Mouse (Mus musculus) heart, embryonic 13.5 days (tissue): ENCODE data around the gene Tmem88b. TPM values are rescaled to one million over a fixed set of nuclear protein-coding genes. Genes with fewer than 3 reads are reported as not detected.

Experiments
- ATAC-seq: fragments of 200-750 bp; cut with Nextera tagmentation; 2 replicates; pipeline ENCODE4 v1.8.0; 2017; ENCODE audit warnings: moderate TSS enrichment; ENCODE audit not compliant: insufficient number of reproducible peaks, low FRiP score, low TSS enrichment; ENCODE audit errors: extremely low read depth
- H3K27ac ChIP-seq: fragments of 300-500 bp; sonication (generic); replicated peaks from 2 replicates; pipeline ENCODE4 v1.5.1; 2015; ENCODE audit warnings: moderate library complexity, mild to moderate bottlenecking, inconsistent platforms
- H3K27me3 ChIP-seq: fragments of 300-500 bp; sonication (generic); replicated peaks from 2 replicates; pipeline ENCODE4 v1.6.1; 2015; ENCODE audit warnings: mild to moderate bottlenecking, inconsistent platforms
- H3K36me3 ChIP-seq: fragments of 300-500 bp; sonication (generic); 2 replicates; pipeline ENCODE4 v1.6.1; 2015; ENCODE audit warnings: mild to moderate bottlenecking, inconsistent platforms
- H3K4me1 ChIP-seq: fragments of 300-500 bp; sonication (generic); 2 replicates; pipeline ENCODE4 v1.6.1; 2015; ENCODE audit warnings: inconsistent platforms
- H3K4me2 ChIP-seq: fragments of 300-500 bp; sonication (generic); 2 replicates; pipeline ENCODE4 v1.6.1; 2015; ENCODE audit warnings: inconsistent platforms, mild to moderate bottlenecking, moderate library complexity
- H3K4me3 ChIP-seq: fragments of 300-500 bp; sonication (generic); 2 replicates; pipeline ENCODE4 v1.5.1; 2015; ENCODE audit warnings: moderate library complexity, mild to moderate bottlenecking, inconsistent platforms
- H3K9ac ChIP-seq: fragments of 300-500 bp; sonication (generic); 2 replicates; pipeline ENCODE4 v1.6.1; 2015; ENCODE audit warnings: inconsistent platforms, mild to moderate bottlenecking, moderate library complexity
- H3K9me3 ChIP-seq: fragments of 300-500 bp; sonication (generic); 2 replicates; pipeline ENCODE4 v1.6.1; 2016; ENCODE audit warnings: inconsistent platforms
- WGBS: fragments of 180-500 bp; shearing (Covaris S2); methylation state at CpG from one replicate; pipeline ENCODE4 v1.1.7; 2015; ENCODE audit warnings: mixed read lengths; 5-methylcytosine and 5-hydroxymethylcytosine counted together
- polyA plus RNA-seq: library from polyadenylated mRNA; unstranded; fragments of >200 nt; fragmentation: Nextera tagmentation; extraction: Ambion mirVana; gene quantifications from 2 replicates; pipeline ENCODE4 v1.2.1, GENCODE M21; 2015

Tmem88b gene
- polyA plus RNA-seq, result 4.2 and 5.3 TPM in 2 replicates

DNA sequence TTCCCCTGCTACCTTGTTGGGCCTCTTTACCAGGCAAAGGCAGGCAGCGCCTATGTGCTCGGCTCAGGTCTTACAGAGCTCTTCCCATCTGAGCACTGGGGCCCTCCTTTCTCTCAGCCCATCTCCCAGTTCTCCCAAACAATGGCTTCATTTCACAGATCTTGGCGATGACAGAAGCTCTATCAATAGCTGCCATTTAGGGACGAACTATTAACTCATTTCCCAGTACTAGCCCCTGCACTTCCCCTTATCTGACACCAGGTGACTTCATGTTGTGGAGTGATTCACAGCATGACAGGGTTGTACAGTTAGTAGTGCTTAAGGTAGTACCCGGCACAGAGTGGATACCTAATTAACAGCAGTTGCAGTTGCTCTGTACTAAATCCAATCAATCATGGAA is at the start of gene Tmem88b:
Gene Tmem88b (minus strand): TSS at position 56 of the 400 bp plus-strand sequence.
- peak within 1 kb of the TSS; percentile 74 for H3K4me3 ChIP-seq
- H3K9me3 ChIP-seq, result no peaks in the 10 kb centered on the region
- ATAC-seq, result no peak
- H3K36me3 ChIP-seq, result no peaks in the 10 kb centered on the region
- peak within 1 kb of the TSS; percentile 91 for H3K9ac ChIP-seq
- peak within 1 kb of the TSS; percentile 83 for H3K4me2 ChIP-seq
- peak within 1 kb of the TSS; percentile 81 for H3K27ac ChIP-seq
- 0 out of 2 replicates have a peak, but pooled peaks cover 6% of the 10 kb centered on the region for H3K27me3 ChIP-seq
- H3K4me1 ChIP-seq, result peaks cover 25% of the 10 kb centered on the region
- 34% methylated on average over 5 of the region's 5 CpGs for WGBS

DNA sequence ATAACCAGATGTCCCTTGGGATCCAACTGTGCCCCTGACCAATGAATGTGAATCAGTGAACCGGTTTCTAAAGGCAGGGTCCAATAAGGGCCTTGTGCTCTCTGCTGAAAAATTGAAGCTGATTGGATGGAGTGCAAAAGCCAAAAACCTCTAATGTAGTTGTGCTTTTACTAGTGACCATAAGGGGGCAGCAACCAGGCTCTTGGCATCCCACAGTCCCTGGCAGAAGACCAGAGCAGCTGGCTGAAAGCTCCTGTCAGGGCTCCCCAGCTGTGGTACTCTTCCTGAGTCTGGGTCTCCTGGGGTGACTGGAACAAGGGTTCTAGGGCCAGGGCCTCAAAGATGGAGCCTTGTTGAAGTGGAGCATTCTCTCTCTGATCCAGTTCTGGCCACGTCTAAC is 48.2 kb upstream of the Tmem88b start:
- 24% methylated on average over 2 of the region's 2 CpGs for WGBS
- Histone ChIP-seq H3K9me3 (no peaks in the 10 kb centered on the region), H3K4me3 (no peak overlapping the region), H3K36me3 (peaks cover 15% of the 10 kb centered on the region), H3K27me3 (no peaks in the 10 kb centered on the region), H3K4me2 (peak overlapping the region; percentile 2; the same call in 1 of the 2 replicates), H3K4me1 (peaks cover 46% of the 10 kb centered on the region), H3K9ac (no peak overlapping the region), H3K27ac (peak overlapping the region; percentile 69)
- ATAC-seq, result no peak

DNA sequence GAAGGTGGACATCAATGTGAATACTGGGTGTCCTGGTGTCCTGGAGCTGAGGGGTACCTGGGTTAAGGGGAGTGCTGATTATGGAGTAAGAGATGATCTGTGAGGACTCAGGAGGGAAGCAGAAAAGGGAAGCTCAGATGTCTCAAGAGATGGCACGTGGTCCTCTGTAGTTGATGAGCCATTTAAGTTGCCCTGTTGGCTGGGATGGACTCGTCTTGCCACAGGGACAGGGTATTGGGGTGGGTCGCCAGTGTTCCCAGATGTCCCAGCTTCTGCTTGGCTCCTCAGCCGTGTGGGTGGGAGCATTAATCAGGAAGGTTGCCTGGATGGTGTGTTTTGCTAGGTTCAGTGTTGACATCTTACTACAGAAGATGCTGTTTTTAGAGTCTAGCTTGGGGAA is 47.6 kb upstream of the Tmem88b start:
- Histone ChIP-seq H3K4me3 (no peak overlapping the region), H3K36me3 (peaks cover 20% of the 10 kb centered on the region), H3K27me3 (no peaks in the 10 kb centered on the region), H3K27ac (no peak overlapping the region), H3K9me3 (no peaks in the 10 kb centered on the region), H3K4me2 (no peak overlapping the region), H3K9ac (no peak overlapping the region), H3K4me1 (peaks cover 40% of the 10 kb centered on the region)
- no peak for ATAC-seq
- WGBS, result 85% methylated on average over 4 of the region's 4 CpGs

DNA sequence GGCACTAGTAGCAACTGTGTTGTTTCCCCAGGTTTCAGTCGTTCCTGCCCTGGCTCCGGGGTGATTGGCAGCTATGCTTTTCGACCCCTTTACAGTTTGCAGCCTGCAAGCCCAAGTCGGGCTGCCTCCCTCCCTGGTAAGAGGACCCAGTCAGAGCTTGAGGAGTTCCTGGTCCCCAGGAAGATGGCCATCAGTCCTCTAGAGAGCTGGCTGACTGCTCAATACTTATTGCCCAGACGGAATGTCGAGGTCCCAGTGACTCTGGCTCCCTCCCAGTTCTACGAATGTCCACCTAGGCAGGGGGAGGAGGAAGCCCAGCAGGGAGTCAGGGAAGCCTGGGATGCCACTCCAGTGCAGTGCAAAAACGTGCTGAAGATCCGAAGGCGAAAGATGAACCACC is 46.6 kb upstream of the Tmem88b start:
- Histone ChIP-seq H3K4me2 (peak overlapping the region; percentile 98), H3K4me1 (peaks cover 31% of the 10 kb centered on the region), H3K9me3 (no peaks in the 10 kb centered on the region), H3K9ac (peak overlapping the region; percentile 88), H3K27ac (peak overlapping the region; percentile 92), H3K36me3 (peaks cover 29% of the 10 kb centered on the region), H3K27me3 (no peaks in the 10 kb centered on the region), H3K4me3 (peak overlapping the region; percentile 81)
- 43% methylated on average over 10 of the region's 10 CpGs for WGBS
- no peak for ATAC-seq

DNA sequence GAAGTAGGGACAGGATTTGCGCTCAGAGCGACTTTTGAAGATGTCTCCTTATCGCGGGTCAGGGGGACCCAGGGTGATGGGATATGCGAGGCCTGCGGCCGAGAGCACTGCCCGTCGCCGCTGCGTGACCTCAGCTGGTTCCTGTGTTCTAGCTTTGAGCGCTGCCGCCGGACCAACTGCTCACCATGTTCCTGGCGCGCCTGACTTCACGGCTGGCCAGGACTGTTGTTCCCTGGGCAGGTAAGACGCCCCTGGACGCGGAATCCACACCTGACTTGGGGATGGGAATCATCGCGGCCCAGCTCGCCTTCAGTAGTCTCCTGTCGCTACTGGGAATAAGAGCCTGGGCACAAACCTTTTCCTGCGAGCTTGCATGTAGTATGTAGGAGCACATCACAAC is 46.2 kb upstream of the Tmem88b start:
- peak; percentile 11 for ATAC-seq
- peaks cover 27% of the 10 kb centered on the region for H3K4me1 ChIP-seq
- H3K4me2 ChIP-seq, result peak overlapping the region; percentile 98
- H3K27me3 ChIP-seq, result no peaks in the 10 kb centered on the region
- peak overlapping the region; percentile 92 for H3K27ac ChIP-seq
- peak overlapping the region; percentile 88 for H3K9ac ChIP-seq
- peaks cover 34% of the 10 kb centered on the region for H3K36me3 ChIP-seq
- 2% methylated on average over 25 of the region's 25 CpGs for WGBS
- no peaks in the 10 kb centered on the region for H3K9me3 ChIP-seq
- H3K4me3 ChIP-seq, result peak overlapping the region; percentile 81

DNA sequence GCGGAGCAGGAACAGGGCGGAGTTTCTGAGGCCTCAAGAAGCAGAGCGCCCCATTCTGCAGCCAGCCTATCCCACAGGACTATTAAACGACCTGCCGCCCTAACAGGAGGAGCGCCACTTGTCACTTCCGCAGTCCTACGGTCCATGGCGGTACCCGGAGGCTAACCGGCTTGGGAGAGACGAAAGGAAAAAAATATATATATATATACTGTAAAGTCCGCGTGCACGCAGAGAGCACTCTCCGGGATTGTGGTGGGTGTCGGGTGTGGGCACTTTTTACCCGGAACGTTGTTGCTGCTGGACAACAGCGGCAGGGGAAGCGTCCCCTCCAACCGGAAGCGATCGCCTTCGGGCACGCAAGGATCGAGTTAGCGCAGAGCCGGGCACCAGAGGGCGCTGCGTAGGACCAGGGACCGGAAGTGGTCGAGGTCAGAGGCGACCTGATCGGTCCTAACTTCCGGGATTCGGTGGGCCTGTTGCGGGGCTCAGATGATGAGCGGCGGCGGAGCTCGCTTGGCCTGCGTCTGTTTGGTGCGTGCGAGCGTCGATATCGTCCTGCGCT is 45.6 kb upstream of the Tmem88b start, which contains the start of gene Aurkaip1:
Gene Aurkaip1 (plus strand): TSS at position 68 of the 562 bp plus-strand sequence.
- Histone ChIP-seq H3K4me2 (peak within 1 kb of the TSS; percentile 98), H3K4me1 (peaks cover 27% of the 10 kb centered on the region), H3K27ac (peak within 1 kb of the TSS; percentile 92), H3K9ac (peak within 1 kb of the TSS; percentile 88), H3K27me3 (no peaks in the 10 kb centered on the region), H3K9me3 (no peaks in the 10 kb centered on the region), H3K4me3 (peak within 1 kb of the TSS; percentile 81), H3K36me3 (peaks cover 37% of the 10 kb centered on the region)
- under 1% methylated on average over 48 of the region's 49 CpGs for WGBS
- ATAC-seq, result peak; percentile 87

DNA sequence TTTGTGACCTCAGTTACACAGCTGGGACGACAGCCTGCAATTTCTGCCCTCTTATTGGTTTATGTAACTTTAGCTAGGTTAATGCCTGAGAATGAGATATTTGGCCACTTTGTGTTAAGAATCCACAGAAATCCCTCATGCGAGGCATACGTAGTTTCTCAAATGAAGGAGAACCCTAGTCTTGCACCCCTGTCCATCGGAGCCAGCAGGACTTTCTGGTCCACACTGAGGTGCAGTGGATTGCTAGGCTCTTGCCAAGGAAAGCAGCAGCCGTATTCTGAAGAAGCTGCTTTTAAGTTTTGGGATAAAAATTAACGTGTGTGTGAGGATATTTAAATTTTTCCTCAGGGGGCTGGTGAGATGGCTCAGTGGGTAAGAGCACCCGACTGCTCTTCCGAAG is 44.9 kb upstream of the Tmem88b start:
- peak overlapping the region; percentile 92 for H3K27ac ChIP-seq
- peaks cover 42% of the 10 kb centered on the region for H3K36me3 ChIP-seq
- 53% methylated on average over 8 of the region's 8 CpGs for WGBS
- H3K4me1 ChIP-seq, result peaks cover 27% of the 10 kb centered on the region
- no peaks in the 10 kb centered on the region for H3K27me3 ChIP-seq
- peak overlapping the region; percentile 81 for H3K4me3 ChIP-seq
- no peak for ATAC-seq
- peak overlapping the region; percentile 98 for H3K4me2 ChIP-seq
- H3K9me3 ChIP-seq, result no peaks in the 10 kb centered on the region
- peak overlapping the region; percentile 88; the same call in 1 of the 2 replicates for H3K9ac ChIP-seq

DNA sequence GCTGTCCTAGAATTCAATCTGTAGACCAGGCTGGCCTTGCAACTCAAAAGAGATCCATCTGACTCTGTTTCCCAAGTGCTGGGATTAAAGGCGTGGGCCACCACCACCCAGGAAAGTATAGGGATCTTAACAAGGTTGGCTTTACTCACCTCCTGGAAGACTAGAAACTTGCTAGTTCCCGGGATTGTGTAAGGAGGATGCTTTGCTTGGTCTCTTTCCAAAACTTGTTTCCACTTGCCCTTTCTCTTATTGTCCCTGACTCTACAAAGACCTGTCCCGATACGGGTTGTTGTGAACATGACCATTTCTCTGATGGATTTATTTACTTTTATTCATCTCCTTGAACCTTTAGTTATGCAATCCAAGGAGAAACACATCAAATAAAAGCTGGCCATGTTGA is 44.2 kb upstream of the Tmem88b start:
- Histone ChIP-seq H3K4me2 (no peak overlapping the region), H3K9ac (no peak overlapping the region), H3K27me3 (no peaks in the 10 kb centered on the region), H3K9me3 (no peaks in the 10 kb centered on the region), H3K36me3 (peaks cover 49% of the 10 kb centered on the region), H3K4me3 (no peak overlapping the region), H3K4me1 (peaks cover 27% of the 10 kb centered on the region), H3K27ac (no peak overlapping the region)
- WGBS, result 88% methylated on average over 4 of the region's 4 CpGs
- no peak for ATAC-seq

DNA sequence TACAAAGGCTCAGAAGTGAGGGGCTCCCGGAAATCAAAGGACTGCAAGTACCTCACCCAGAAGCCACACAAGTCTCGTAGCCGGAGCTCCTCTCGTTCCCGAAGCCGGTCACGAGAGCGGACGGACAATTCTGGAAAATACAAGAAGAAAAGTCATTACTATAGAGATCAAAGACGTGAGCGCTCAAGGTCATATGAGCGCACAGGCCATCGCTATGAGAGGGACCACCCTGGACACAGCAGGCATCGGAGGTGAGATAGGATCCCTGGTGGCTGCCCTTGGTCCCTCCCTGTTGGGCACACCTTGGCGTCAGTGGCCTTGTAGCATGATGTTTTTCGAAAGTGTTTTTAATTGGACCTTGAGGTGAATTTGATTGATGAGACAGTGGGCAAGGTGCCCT is 37.8 kb upstream of the Tmem88b start:
- H3K9ac ChIP-seq, result no peak overlapping the region
- no peak for ATAC-seq
- H3K36me3 ChIP-seq, result peaks cover 98% of the 10 kb centered on the region
- no peak overlapping the region for H3K4me2 ChIP-seq
- no peaks in the 10 kb centered on the region for H3K27me3 ChIP-seq
- no peaks in the 10 kb centered on the region for H3K9me3 ChIP-seq
- no peak overlapping the region for H3K4me3 ChIP-seq
- 92% methylated on average over 16 of the region's 16 CpGs for WGBS
- no peaks in the 10 kb centered on the region for H3K4me1 ChIP-seq
- no peak overlapping the region for H3K27ac ChIP-seq

DNA sequence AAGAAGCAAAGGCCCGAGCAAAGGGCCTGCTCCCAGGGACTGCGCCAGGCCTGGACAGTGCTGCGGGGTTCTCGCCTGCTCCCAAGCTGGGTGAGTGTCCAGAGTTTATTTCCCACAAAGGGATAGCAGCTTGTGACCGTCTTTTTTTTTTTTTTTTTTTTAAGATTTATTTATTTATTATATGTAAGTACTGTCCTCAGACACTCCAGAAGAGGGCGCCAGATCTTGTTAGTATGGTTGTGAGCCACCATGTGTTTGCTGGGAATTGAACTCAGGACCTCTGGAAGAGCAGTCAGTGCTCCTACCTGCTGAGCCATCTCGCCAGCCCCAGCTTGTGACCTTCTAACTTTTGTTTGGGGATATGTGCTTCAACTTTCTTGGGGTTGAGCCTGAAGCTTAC is 35.4 kb upstream of the Tmem88b start:
- no peaks in the 10 kb centered on the region for H3K9me3 ChIP-seq
- no peaks in the 10 kb centered on the region for H3K27me3 ChIP-seq
- H3K9ac ChIP-seq, result no peak overlapping the region
- no peak for ATAC-seq
- H3K4me1 ChIP-seq, result no peaks in the 10 kb centered on the region
- no peak overlapping the region for H3K4me2 ChIP-seq
- H3K4me3 ChIP-seq, result no peak overlapping the region
- no peak overlapping the region for H3K27ac ChIP-seq
- H3K36me3 ChIP-seq, result peaks cover 97% of the 10 kb centered on the region
- 79% methylated on average over 7 of the region's 7 CpGs for WGBS

DNA sequence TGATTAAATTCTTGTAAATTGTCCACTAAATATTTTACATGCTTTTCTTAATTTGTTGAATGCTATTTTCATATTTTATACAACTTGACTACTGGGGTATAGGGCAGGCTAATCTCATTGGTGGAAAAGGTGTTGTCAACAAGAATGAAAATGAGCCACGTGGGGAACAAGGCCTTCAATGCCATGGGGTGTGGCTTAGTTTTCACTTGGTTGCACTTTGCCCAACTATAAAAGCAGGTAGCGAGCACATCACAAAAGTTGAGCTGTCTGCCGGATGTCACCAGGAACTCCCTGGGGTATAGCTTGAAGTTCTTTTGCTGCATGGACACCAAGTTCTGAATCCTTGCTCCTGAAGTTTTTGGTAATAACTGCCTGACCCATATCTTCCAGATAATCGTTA is 31.9 kb upstream of the Tmem88b start:
- ATAC-seq, result no peak
- Histone ChIP-seq H3K36me3 (peaks cover 90% of the 10 kb centered on the region), H3K4me1 (peaks cover 18% of the 10 kb centered on the region), H3K4me3 (no peak overlapping the region), H3K4me2 (no peak overlapping the region), H3K9me3 (no peaks in the 10 kb centered on the region), H3K9ac (no peak overlapping the region), H3K27ac (no peak overlapping the region), H3K27me3 (no peaks in the 10 kb centered on the region)
- 86% methylated on average over 4 of the region's 4 CpGs for WGBS

DNA sequence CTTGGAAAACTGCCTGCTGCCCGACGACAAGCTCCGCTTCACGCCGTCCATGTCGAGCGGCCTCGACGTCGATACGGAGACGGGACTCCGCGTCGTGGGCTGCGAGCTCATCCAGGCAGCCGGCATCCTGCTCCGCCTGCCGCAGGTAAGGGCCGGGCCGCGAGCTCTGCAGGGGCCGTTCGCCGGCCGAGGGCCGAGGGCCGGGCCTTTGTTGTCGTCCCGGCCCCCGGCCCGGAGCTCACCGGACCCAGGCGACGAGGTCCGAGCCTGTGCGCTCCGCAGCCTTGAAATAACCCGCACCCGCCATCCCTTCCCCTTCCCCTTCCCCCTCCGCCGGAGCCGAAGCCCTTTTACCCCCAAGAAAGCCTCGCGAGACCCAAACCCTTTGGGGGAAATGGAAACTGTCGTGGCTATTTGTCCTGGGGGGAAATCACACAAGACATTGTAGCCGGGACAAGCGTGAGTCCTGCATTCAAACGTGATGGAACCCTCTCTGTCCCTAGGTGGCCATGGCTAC is 27.0 kb upstream of the Tmem88b start:
- peak overlapping the region; percentile 96 for H3K4me2 ChIP-seq
- peak overlapping the region; percentile 100 for H3K4me3 ChIP-seq
- peak; percentile 61 for ATAC-seq
- peak overlapping the region; percentile 92 for H3K27ac ChIP-seq
- peak overlapping the region; percentile 100 for H3K9ac ChIP-seq
- peaks cover 27% of the 10 kb centered on the region for H3K4me1 ChIP-seq
- H3K9me3 ChIP-seq, result no peaks in the 10 kb centered on the region
- H3K36me3 ChIP-seq, result peaks cover 78% of the 10 kb centered on the region
- H3K27me3 ChIP-seq, result no peaks in the 10 kb centered on the region
- WGBS, result 1% methylated on average over 49 of the region's 49 CpGs
